Mouse (Mus musculus) thymus, adult 2 months (tissue): ENCODE measurements around the gene BC035947.

Source experiments
- CTCF ChIP-seq: fragments of 200-500 bp; IDR thresholded peaks from 2 replicates; pipeline ENCODE4 v1.5.1; 2012; ENCODE audit warnings: mild to moderate bottlenecking, control low read depth, low read length, moderate library complexity, borderline replicate concordance; ENCODE audit not compliant: control insufficient read depth, poor library complexity, insufficient read depth; ENCODE audit errors: extremely low read depth
- POLR2A ChIP-seq: fragments of 200-500 bp; IDR thresholded peaks from 2 replicates; pipeline ENCODE4 v1.6.1; 2012; ENCODE audit warnings: mild to moderate bottlenecking, low read length, control low read depth, moderate library complexity; ENCODE audit not compliant: control insufficient read depth, poor library complexity, insufficient read depth; ENCODE audit errors: extremely low read depth

GRCm38 (mm10) chr1:78512756-78513155, 798 bp upstream of the BC035947 start:
- TF ChIP-seq CTCF: no peak
- TF ChIP-seq POLR2A: no peak
